Mouse (Mus musculus): ENCODE data around the gene Fam124b. TPM values are rescaled to one million over a fixed set of nuclear protein-coding genes. Genes with fewer than 3 reads are reported as not detected.
A peak's percentile ranks its signal among the peaks of the same experiment; 100 is the strongest.

The Fam124b gene
- total RNA-seq, 2 experiments from 2014 or later, result not detected

DNA sequence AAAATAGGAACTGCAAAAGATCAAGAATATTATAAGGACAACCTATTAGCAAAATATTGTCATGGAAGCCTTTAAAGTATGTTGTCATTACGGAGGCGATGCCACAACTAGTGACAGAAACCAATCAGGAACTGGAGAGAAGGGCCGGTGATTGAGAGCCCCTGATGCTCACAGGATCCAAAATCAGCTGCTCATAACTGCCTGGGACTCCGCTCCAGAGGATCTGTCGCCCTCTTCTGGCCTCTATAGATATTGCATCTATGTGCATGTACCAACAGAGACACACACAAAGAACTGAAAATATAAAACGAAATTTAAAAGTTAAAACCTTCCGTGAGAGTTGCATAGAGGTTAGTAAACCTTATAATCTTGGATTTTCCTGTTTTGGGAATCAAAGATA is 38.1 kb downstream of the Fam124b start:
- peak; percentile 61 for ATAC-seq (replicated peaks; ENCODE audit: poor library complexity, severe bottlenecking)

DNA sequence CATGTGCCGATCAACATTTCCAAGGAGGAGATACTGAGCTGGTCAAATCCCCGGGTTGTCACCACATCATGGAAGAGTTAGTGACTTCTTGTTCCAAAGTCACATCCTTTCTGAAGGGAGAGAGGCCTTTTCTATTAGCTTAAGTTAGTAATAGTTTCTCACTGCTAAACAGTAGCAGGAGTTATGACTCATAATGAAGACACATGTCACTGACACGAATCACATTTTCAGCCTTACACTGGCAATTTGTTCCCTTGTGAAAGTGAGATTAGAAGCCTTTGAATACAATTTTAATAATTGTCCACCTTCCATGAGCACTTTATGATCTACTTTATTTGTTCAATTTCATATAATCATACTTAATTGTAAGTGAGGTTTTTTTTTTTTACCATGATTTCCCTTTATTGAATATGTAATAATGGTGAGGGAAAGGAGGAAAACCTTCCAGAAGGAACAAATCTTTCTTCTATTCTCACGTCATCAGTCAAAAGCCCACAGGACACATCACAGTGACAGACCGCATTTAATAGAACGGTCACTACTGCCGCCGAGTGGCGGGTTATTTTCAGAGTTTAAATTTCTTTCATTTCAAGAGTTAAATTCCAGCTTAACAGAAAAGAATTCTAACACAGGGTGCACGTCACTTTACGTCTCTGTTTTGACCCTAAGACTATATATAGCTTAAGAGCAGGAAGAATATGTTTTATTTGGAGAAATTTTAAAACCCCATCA is 40.5 kb downstream of the Fam124b start:
- no peak for ATAC-seq (replicated peaks; ENCODE audit: poor library complexity, severe bottlenecking)

DNA sequence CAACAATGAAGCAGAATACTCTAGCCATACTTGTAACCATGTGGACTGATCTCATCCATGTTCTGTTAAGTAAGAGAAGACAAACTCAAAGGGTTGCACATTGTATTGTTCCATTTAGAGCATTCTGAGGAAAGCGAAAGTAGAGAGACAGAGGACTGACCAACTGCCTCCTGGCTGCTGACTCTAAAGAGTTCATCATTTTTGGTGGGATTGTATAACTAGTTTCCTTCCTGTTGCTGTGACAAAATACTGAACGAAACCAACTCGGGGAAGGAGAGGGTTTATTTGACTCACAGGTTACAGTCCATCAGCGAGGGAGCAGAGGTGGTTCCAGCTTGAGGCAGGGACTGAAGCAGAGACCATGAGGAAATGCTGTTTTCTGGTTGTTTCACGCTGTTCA is 50.6 kb downstream of the Fam124b start:
- ATAC-seq (replicated peaks; ENCODE audit: poor library complexity, severe bottlenecking), result peak; percentile 89

GRCm38 (mm10) chr1:80166577-80166976 is 51.7 kb downstream of the Fam124b start:
- peak; percentile 14; the same call in 1 of the 2 replicates for ATAC-seq (replicated peaks; ENCODE audit: poor library complexity, severe bottlenecking)

DNA sequence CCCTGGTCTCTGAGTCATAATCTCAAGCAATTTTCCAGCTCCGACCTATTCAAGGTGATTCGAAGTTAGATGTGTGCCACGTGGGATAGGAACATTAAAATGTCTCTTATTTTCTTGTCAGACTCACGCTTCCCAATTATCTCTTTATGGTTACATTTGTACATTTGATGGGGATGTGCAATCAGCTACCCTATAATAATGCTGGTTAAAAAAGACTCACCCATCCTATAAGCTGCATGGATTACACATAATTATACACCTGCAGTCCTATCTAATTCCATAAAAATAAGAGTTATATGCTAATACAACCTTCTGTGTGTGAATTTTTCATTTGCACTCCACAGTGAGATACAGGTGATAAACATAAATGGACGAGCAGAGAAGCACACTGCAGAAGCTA is 52.9 kb downstream of the Fam124b start:
- no peak for ATAC-seq (replicated peaks; ENCODE audit: poor library complexity, severe bottlenecking)

- ATAC-seq (replicated peaks; ENCODE audit: poor library complexity, severe bottlenecking), result no peak
Observed at GRCm38 (mm10) chr1:80162943-80163342, 55.3 kb downstream of the Fam124b start.

GRCm38 (mm10) chr1:80159586-80159985 is 58.7 kb downstream of the Fam124b start:
- ATAC-seq (replicated peaks; ENCODE audit: poor library complexity, severe bottlenecking), result no peak

GRCm38 (mm10) chr1:80154902-80155301 is 63.4 kb downstream of the Fam124b start:
- no peak for ATAC-seq (replicated peaks; ENCODE audit: poor library complexity, severe bottlenecking)

GRCm38 (mm10) chr1:80153125-80153716 is 65.1 kb downstream of the Fam124b start:
- ATAC-seq (replicated peaks; ENCODE audit: poor library complexity, severe bottlenecking), result peak; percentile 46

DNA sequence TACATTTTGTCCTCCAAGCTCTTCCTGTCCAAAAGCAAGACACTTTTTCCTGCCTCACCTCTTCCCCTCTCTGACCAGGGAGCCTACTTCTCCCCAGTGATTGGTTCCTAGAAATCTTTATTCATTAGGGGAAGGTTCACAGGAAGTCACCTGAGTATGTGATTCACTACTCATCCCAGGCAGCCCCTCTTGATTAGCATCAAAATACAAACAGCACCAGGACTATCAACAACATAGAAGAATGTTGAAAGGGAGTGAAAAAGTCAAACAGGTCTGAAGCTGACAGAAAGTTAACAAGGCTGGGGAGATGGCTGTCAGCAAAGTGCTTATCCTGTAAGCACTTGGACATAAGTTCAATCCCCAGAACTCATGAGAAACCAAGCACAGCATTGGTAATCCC is 67.6 kb downstream of the Fam124b start:
- ATAC-seq (replicated peaks; ENCODE audit: poor library complexity, severe bottlenecking), result no peak

Other genes starting within 250 kb of the Fam124b start
- gene Cul3, start 122.0 kb upstream of the Fam124b start, total RNA-seq (2014; fragmentation: Nextera tagmentation), result 74.6 and 110 TPM in 2 replicates
- gene Cul3, start 122.0 kb upstream of the Fam124b start, total RNA-seq (2017), result 209 and 304 TPM in 2 replicates
- gene Gm45261, start 243.0 kb upstream of the Fam124b start, total RNA-seq (2014; fragmentation: Nextera tagmentation), result not detected in 2 replicates
- not detected in 2 replicates for gene Gm45261, start 243.0 kb upstream of the Fam124b start, total RNA-seq (2017)